Mouse (Mus musculus) cerebellum, postnatal 4 days (tissue): ENCODE measurements at regions not wholly inside any gene's neighbourhood (a gene's known extent, or its start where the extent isn't known, plus 50 kb on each side); places are given as distances from the start of the nearest gene placed in this dataset.

Source experiments
- DNase-seq, 2 experiments: peaks; one replicate each; pipeline ENCODE4 v3.0.0; 2022; ENCODE audit warnings: low spot score in 2 of 2, mixed read lengths in 1 of 2

- DNase-seq = no peak
These were observed 197.6 kb downstream of the Arl4a start for GRCm38 (mm10) chr12:39840179-39840578.

- DNase-seq = no peak
These were observed 206.7 kb downstream of the Arl4a start for GRCm38 (mm10) chr12:39831079-39831478.

GRCm38 (mm10) chr12:39830530-39830929 is 207.3 kb downstream of the Arl4a start:
- DNase-seq = no peak

- no peak for DNase-seq
These were observed 215.2 kb downstream of the Arl4a start for GRCm38 (mm10) chr12:39822671-39823070.

- no peak for DNase-seq
These were observed 236.3 kb downstream of the Arl4a start for GRCm38 (mm10) chr12:39801536-39801935.

- no peak for DNase-seq
These were observed 240.0 kb downstream of the Arl4a start for GRCm38 (mm10) chr12:39797843-39798242.

GRCm38 (mm10) chr12:39796939-39797338 is 240.9 kb downstream of the Arl4a start:
- no peak for DNase-seq

- DNase-seq = no peak
These were observed 252.8 kb downstream of the Arl4a start for GRCm38 (mm10) chr12:39785026-39785425.

GRCm38 (mm10) chr12:39784532-39784931 is 253.3 kb downstream of the Arl4a start:
- DNase-seq = no peak

GRCm38 (mm10) chr12:39776173-39776572 is 261.7 kb downstream of the Arl4a start:
- no peak for DNase-seq

GRCm38 (mm10) chr12:39766988-39767387 is 270.8 kb downstream of the Arl4a start:
- no peak for DNase-seq

GRCm38 (mm10) chr12:39763529-39763928 is 274.3 kb downstream of the Arl4a start:
- no peak for DNase-seq

- no peak for DNase-seq
These were observed 275.9 kb downstream of the Arl4a start for GRCm38 (mm10) chr12:39761946-39762345.

GRCm38 (mm10) chr12:39761326-39761725 is 276.5 kb downstream of the Arl4a start:
- DNase-seq = no peak

- no peak for DNase-seq
These were observed 279.9 kb downstream of the Arl4a start for GRCm38 (mm10) chr12:39757975-39758374.

GRCm38 (mm10) chr12:39751850-39752249 is 286.0 kb downstream of the Arl4a start:
- no peak for DNase-seq

GRCm38 (mm10) chr12:39742156-39743063 is 295.4 kb downstream of the Arl4a start:
- DNase-seq = no peak

GRCm38 (mm10) chr12:39741051-39741847 is 296.6 kb downstream of the Arl4a start:
- no peak for DNase-seq

- no peak for DNase-seq
These were observed 300.9 kb downstream of the Arl4a start for GRCm38 (mm10) chr12:39736966-39737365.

GRCm38 (mm10) chr12:39736097-39736920 is 301.5 kb downstream of the Arl4a start:
- DNase-seq = no peak

- no peak for DNase-seq
These were observed 303.6 kb downstream of the Arl4a start for GRCm38 (mm10) chr12:39734176-39734575.

GRCm38 (mm10) chr12:39731177-39731576 is 306.6 kb downstream of the Arl4a start:
- DNase-seq = no peak
